Mouse (Mus musculus): ENCODE data around the gene Ywhag.

- TF ChIP-seq CTCF (IDR thresholded peaks at IDR 0.05; ENCODE audit: borderline replicate concordance, insufficient read depth, low read depth, low read length) (no peak), POLR2A (IDR thresholded peaks at IDR 0.05; ENCODE audit: borderline replicate concordance, insufficient read depth, low read length) (no peak)
These were observed 45.0 kb upstream of the Ywhag start for GRCm38 (mm10) chr5:135979381-135979780.
